Mouse (Mus musculus) intestine, embryonic 16.5 days (tissue): ENCODE results near the gene Mief2. TPM values are rescaled to one million over a fixed set of nuclear protein-coding genes. Genes with fewer than 3 reads are reported as not detected.

Experiments used
- ATAC-seq: fragments of 200-750 bp; cut with Nextera tagmentation; 2 replicates; pipeline ENCODE4 v1.8.0; 2017; ENCODE audit warnings: moderate TSS enrichment, moderate library complexity
- H3K27ac ChIP-seq: fragments of 300-500 bp; sonication (generic); 2 replicates; pipeline ENCODE4 v1.5.1; 2014; ENCODE audit warnings: mild to moderate bottlenecking, low read length
- H3K27me3 ChIP-seq: fragments of 300-500 bp; sonication (generic); replicated peaks from 2 replicates; pipeline ENCODE4 v1.6.1; 2014; ENCODE audit warnings: low read length, control low read depth, mixed read lengths; ENCODE audit not compliant: control insufficient read depth, insufficient read depth
- H3K36me3 ChIP-seq: fragments of 300-500 bp; sonication (generic); 2 replicates; pipeline ENCODE4 v1.6.1; 2014; ENCODE audit warnings: low read length, control low read depth; ENCODE audit not compliant: control insufficient read depth, insufficient read depth
- H3K4me1 ChIP-seq: fragments of 300-500 bp; sonication (generic); 2 replicates; pipeline ENCODE4 v1.6.1; 2014; ENCODE audit warnings: low read length, control low read depth, mixed read lengths; ENCODE audit not compliant: control insufficient read depth, insufficient read depth
- H3K4me2 ChIP-seq: fragments of 300-500 bp; sonication (generic); 2 replicates; pipeline ENCODE4 v1.6.1; 2014; ENCODE audit warnings: low read depth, low read length, control low read depth
- H3K4me3 ChIP-seq: fragments of 300-500 bp; sonication (generic); 2 replicates; pipeline ENCODE4 v1.5.1; 2014; ENCODE audit warnings: mild to moderate bottlenecking, low read length
- H3K9ac ChIP-seq: fragments of 300-500 bp; sonication (generic); 2 replicates; pipeline ENCODE4 v1.6.1; 2014; ENCODE audit warnings: low read depth, low read length
- H3K9me3 ChIP-seq: fragments of 300-500 bp; sonication (generic); 2 replicates; pipeline ENCODE4 v1.6.1; 2016; ENCODE audit warnings: low read length, control low read depth; ENCODE audit not compliant: control insufficient read depth
- WGBS: fragments of 180-500 bp; shearing (Covaris S2); extraction: QIAGEN DNeasy Blood & Tissue Kit; methylation state at CpG from one replicate; pipeline ENCODE4 v1.1.7; 2014; 5-methylcytosine and 5-hydroxymethylcytosine counted together
- polyA plus RNA-seq: library from polyadenylated mRNA; unstranded; fragments of >200 nt; fragmentation: Nextera tagmentation; extraction: Ambion mirVana; gene quantifications from 2 replicates; pipeline ENCODE4 v1.2.1, GENCODE M21; 2015

The Mief2 gene
- polyA plus RNA-seq, 1 experiment from 2014 or later: 9.8 TPM

DNA sequence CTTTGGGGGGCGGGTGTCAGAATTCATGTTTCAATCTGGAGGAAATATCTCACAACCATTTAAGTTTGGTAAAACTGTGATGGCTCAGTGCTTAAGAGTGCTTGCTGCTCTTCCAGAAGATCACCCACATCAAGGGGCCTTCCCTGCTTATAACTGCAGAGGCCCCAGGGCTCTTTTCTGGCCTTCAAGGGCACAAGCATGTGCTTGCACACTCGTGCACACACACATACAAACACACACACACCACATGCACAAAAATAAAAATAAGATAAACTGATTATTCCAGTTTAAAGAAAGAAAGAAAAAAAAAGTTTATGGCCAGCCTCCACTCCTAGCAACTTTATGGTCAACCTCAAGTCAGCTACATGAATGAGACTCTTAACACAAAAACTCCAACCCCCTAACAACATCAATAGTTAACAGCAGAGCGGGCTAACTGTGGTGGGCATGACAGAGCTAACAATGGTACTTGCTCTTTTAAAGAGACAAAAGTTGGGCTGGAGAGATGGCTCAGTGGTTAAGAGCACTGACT lies 46.0 kb downstream of the Mief2 start:
- no peaks in the 10 kb centered on the region for H3K27me3 ChIP-seq
- no peak overlapping the region for H3K4me2 ChIP-seq
- no peak overlapping the region for H3K9ac ChIP-seq
- no peaks in the 10 kb centered on the region for H3K36me3 ChIP-seq
- H3K4me1 ChIP-seq: peaks cover 28% of the 10 kb centered on the region
- no peaks in the 10 kb centered on the region for H3K9me3 ChIP-seq
- no peak overlapping the region for H3K27ac ChIP-seq
- no peak overlapping the region for H3K4me3 ChIP-seq
- 91% methylated on average over 3 of the region's 3 CpGs for WGBS
- no peak for ATAC-seq

DNA sequence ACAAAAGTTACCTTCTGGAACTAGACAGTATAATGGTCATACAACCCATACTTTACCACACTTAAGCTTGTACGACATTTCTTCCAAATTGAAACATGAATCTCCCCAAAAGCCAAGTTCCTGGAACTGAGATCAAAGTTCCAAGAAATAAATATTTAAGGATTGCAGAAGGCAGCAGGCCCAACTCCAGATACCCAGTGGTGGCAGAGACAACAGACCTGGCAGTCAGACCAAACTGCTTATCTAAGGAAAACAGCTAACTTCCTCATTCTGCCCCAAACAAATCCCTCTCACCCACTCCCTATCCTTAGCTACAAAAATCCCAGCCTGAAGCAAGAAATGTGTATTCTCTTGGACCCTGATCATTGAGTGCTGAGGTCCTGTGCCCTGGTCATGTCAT lies 46.6 kb downstream of the Mief2 start:
- Histone ChIP-seq H3K4me3 (no peak overlapping the region), H3K27ac (no peak overlapping the region), H3K4me1 (peaks cover 35% of the 10 kb centered on the region), H3K36me3 (no peaks in the 10 kb centered on the region), H3K27me3 (no peaks in the 10 kb centered on the region), H3K4me2 (peak overlapping the region; percentile 53; the same call in 1 of the 2 replicates), H3K9ac (no peak overlapping the region), H3K9me3 (no peaks in the 10 kb centered on the region)
- WGBS: 63% methylated on average over 1 of the region's 1 CpGs
- ATAC-seq: no peak

- H3K27ac ChIP-seq: no peak overlapping the region
- H3K4me3 ChIP-seq: peak overlapping the region; percentile 75
- H3K27me3 ChIP-seq: no peaks in the 10 kb centered on the region
- H3K4me2 ChIP-seq: peak overlapping the region; percentile 53
- no peaks in the 10 kb centered on the region for H3K36me3 ChIP-seq
- H3K4me1 ChIP-seq: peaks cover 42% of the 10 kb centered on the region
- ATAC-seq: no peak
- WGBS: 49% methylated on average over 6 of the region's 6 CpGs
- H3K9me3 ChIP-seq: no peaks in the 10 kb centered on the region
- peak overlapping the region; percentile 83 for H3K9ac ChIP-seq
Measured at GRCm38 (mm10) chr11:60775578-60775977, 47.4 kb downstream of the Mief2 start.

- no peak for ATAC-seq
- Histone ChIP-seq H3K4me1 (peaks cover 48% of the 10 kb centered on the region), H3K9me3 (no peaks in the 10 kb centered on the region), H3K4me2 (peak overlapping the region; percentile 53), H3K9ac (peak overlapping the region; percentile 83), H3K4me3 (peak overlapping the region; percentile 75), H3K27me3 (no peaks in the 10 kb centered on the region), H3K36me3 (no peaks in the 10 kb centered on the region), H3K27ac (peak overlapping the region; percentile 88)
- WGBS: 3% methylated on average over 17 of the region's 17 CpGs
Measured at GRCm38 (mm10) chr11:60776107-60776828, 48.1 kb downstream of the Mief2 start.

DNA sequence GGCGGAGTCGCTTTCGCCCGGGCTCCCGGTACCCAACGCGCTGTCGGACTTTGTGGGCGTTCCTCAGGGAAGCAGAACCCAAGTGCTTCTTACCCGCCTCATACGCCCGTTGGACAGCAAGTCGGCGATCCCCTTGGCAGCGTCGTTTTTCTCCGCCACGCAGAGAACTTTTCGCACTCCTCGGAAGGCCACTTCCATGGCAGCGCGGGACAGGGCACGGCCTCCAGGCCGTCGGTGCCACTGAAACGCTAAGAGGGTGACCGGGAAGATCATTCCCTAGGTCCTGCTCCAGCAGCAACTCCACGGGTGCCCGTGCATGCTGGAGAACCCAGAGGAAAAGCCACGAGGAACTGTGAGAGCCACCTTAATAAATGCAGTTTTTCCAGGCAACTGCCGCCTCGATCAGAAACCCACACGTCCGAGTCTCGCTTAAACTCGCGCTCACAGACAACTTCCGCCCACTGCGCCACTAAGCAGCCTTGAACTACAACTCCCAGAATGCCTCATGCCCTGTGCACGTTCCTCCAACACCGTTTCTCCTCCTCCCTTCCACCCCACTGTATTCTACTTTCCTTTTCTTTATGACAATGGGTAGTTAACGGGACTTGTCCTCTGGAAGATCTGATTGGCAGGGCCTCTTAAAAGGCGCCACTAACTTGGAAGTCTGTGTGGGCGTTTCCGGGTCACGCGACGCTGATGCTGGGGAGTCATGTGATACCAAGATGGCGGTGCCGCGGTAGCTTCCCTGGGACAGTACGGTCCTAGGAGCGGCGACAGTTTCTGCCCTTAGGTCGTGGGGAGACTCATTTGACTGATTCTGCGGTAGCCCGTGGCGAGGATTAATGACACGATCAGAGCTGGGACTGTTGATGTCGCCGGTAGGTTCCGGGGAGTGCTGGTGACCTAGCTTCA lies 48.9 kb downstream of the Mief2 start, which contains the start of the genes Top3a and Smcr8:
TSS of gene Top3a (minus strand) at position 537 of the 912 bp plus-strand sequence.
TSS of gene Smcr8 (plus strand) at position 696 of the 912 bp plus-strand sequence.
- Histone ChIP-seq H3K9ac (peak within 1 kb of the TSS; percentile 83), H3K4me1 (peaks cover 56% of the 10 kb centered on the region), H3K27ac (peak within 1 kb of the TSS; percentile 88), H3K9me3 (no peaks in the 10 kb centered on the region), H3K4me2 (peak within 1 kb of the TSS; percentile 94), H3K36me3 (no peaks in the 10 kb centered on the region), H3K27me3 (no peaks in the 10 kb centered on the region), H3K4me3 (peak within 1 kb of the TSS; percentile 75)
- ATAC-seq: peak; percentile 97
- under 1% methylated on average over 62 of the region's 62 CpGs for WGBS

DNA sequence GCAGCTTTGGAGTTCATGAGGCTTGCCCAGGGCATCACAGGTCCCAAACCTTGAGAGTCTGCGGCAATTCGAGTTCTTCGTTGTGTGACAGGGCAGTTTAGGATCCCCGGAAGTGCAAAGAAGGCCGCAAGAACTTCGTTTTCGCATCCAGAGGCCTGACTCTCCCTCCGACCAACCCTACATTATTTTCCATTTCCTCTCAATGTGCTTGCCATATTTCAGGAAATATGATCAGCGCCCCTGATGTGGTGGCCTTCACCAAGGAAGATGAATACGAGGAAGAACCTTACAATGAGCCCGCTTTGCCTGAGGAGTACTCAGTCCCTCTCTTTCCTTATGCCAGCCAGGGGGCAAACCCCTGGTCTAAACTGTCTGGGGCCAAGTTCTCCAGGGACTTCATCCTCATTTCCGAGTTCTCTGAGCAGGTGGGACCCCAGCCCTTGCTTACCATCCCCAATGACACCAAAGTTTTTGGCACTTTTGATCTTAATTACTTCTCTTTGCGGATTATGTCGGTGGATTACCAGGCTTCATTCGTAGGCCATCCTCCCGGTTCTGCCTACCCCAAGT lies 49.7 kb downstream of the Mief2 start:
- Histone ChIP-seq H3K27me3 (no peaks in the 10 kb centered on the region), H3K4me3 (peak overlapping the region; percentile 75), H3K4me2 (peak overlapping the region; percentile 94), H3K4me1 (peaks cover 59% of the 10 kb centered on the region), H3K36me3 (no peaks in the 10 kb centered on the region), H3K9ac (peak overlapping the region; percentile 83), H3K27ac (peak overlapping the region; percentile 88), H3K9me3 (no peaks in the 10 kb centered on the region)
- ATAC-seq: no peak
- 24% methylated on average over 16 of the region's 16 CpGs for WGBS

GRCm38 (mm10) chr11:60779673-60780189 lies 51.5 kb downstream of the Mief2 start:
- H3K9ac ChIP-seq: peak overlapping the region; percentile 44
- H3K9me3 ChIP-seq: no peaks in the 10 kb centered on the region
- H3K36me3 ChIP-seq: peaks cover 6% of the 10 kb centered on the region
- no peak for ATAC-seq
- H3K4me3 ChIP-seq: peak overlapping the region; percentile 43
- 87% methylated on average over 10 of the region's 10 CpGs for WGBS
- no peaks in the 10 kb centered on the region for H3K27me3 ChIP-seq
- peak overlapping the region; percentile 94 for H3K4me2 ChIP-seq
- H3K4me1 ChIP-seq: peaks cover 59% of the 10 kb centered on the region
- no peak overlapping the region for H3K27ac ChIP-seq
